Mouse (Mus musculus) testis, adult 2 months (tissue): ENCODE data around the gene Pnliprp1.

Experiments used
- CTCF ChIP-seq: fragments of 200-500 bp; IDR thresholded peaks from 2 replicates; pipeline ENCODE4 v1.5.1; 2012; ENCODE audit warnings: low read depth, mild to moderate bottlenecking, inconsistent platforms, low read length, moderate library complexity; ENCODE audit not compliant: control insufficient read depth, insufficient read depth, insufficient replicate concordance
- POLR2A ChIP-seq: fragments of 200-500 bp; IDR thresholded peaks from 2 replicates; pipeline ENCODE4 v1.6.1; 2012; ENCODE audit warnings: low read depth, mild to moderate bottlenecking, inconsistent platforms, low read length, moderate library complexity; ENCODE audit not compliant: control insufficient read depth

GRCm38 (mm10) chr19:58783938-58784337 is 55.3 kb downstream of the Pnliprp1 start:
- peak; percentile 12; the same call in 1 of the 2 replicates for TF ChIP-seq POLR2A
- TF ChIP-seq CTCF, result no peak
